Mouse (Mus musculus) cerebellum, postnatal 36 days (tissue): ENCODE measurements around the gene Ttn.
"Not testable (repeated sequence)": the region's sequence is repeated elsewhere in the genome, so short reads cannot be mapped to it uniquely, and the experiment has no call there.

Experiments used
- DNase-seq, 2 experiments: peaks; one replicate each; pipeline ENCODE4 v3.0.0; 2021 to 2022; ENCODE audit warnings: mixed read lengths in 2 of 2

Gene Ttn

GRCm38 (mm10) chr2:76982391-76983145 is at the start of gene Ttn:
TSS of gene Ttn (minus strand) at chr2:76982547.
- no peak for DNase-seq

GRCm38 (mm10) chr2:77020649-77021048 is 38.3 kb upstream of the Ttn start:
- DNase-seq, result no peak

- no peak for DNase-seq
Observed at GRCm38 (mm10) chr2:77017735-77018134, 35.4 kb upstream of the Ttn start.

GRCm38 (mm10) chr2:77013449-77013848 is 31.1 kb upstream of the Ttn start:
- DNase-seq, result not testable (repeated sequence)

- DNase-seq, result no peak
Observed at GRCm38 (mm10) chr2:77011981-77012380, 29.6 kb upstream of the Ttn start.

- DNase-seq, result no peak
Observed at GRCm38 (mm10) chr2:77007015-77007414, 24.7 kb upstream of the Ttn start.

- no peak for DNase-seq
Observed at GRCm38 (mm10) chr2:77003148-77003547, 20.8 kb upstream of the Ttn start.

- DNase-seq, result no peak
Observed at GRCm38 (mm10) chr2:76998351-76998750, 16.0 kb upstream of the Ttn start.

- no peak for DNase-seq
Observed at GRCm38 (mm10) chr2:76992493-76993201, 10.3 kb upstream of the Ttn start.

- no peak for DNase-seq
Observed at GRCm38 (mm10) chr2:76987317-76987716, 5.0 kb upstream of the Ttn start.

GRCm38 (mm10) chr2:76984384-76984783 is 2.0 kb upstream of the Ttn start:
- no peak for DNase-seq

GRCm38 (mm10) chr2:76983601-76984000 is 1.3 kb upstream of the Ttn start:
- DNase-seq, result no peak

- DNase-seq, result no peak
Observed at GRCm38 (mm10) chr2:76981717-76982116, 630 bp downstream of the Ttn start.

GRCm38 (mm10) chr2:76980146-76980545 is 2.2 kb downstream of the Ttn start:
- DNase-seq, result no peak

GRCm38 (mm10) chr2:76977650-76978049 is 4.7 kb downstream of the Ttn start:
- no peak for DNase-seq

GRCm38 (mm10) chr2:76972051-76972450 is 10.3 kb downstream of the Ttn start:
- no peak for DNase-seq

GRCm38 (mm10) chr2:76971069-76971468 is 11.3 kb downstream of the Ttn start:
- no peak for DNase-seq

- DNase-seq, result no peak
Observed at GRCm38 (mm10) chr2:76970669-76971068, 11.7 kb downstream of the Ttn start.

- no peak for DNase-seq
Observed at GRCm38 (mm10) chr2:76970204-76970603, 12.1 kb downstream of the Ttn start.

- DNase-seq, result no peak
Observed at GRCm38 (mm10) chr2:76969637-76970036, 12.7 kb downstream of the Ttn start.

- DNase-seq, result peak; percentile 78 to 81
Observed at GRCm38 (mm10) chr2:76968919-76969318, 13.4 kb downstream of the Ttn start.

GRCm38 (mm10) chr2:76966582-76966981 is 15.8 kb downstream of the Ttn start:
- DNase-seq, result no peak

GRCm38 (mm10) chr2:76966013-76966412 is 16.3 kb downstream of the Ttn start:
- no peak for DNase-seq

- no peak for DNase-seq
Observed at GRCm38 (mm10) chr2:76965542-76965941, 16.8 kb downstream of the Ttn start.
